Mouse (Mus musculus): Measurements from ENCODE around the gene Pfn1.

The Pfn1 gene

GRCm38 (mm10) chr11:70637764-70638163, 16.7 kb downstream of the Pfn1 start:
- DNase-seq: no peak

GRCm38 (mm10) chr11:70635601-70636000, 18.8 kb downstream of the Pfn1 start:
- no peak for DNase-seq

- DNase-seq: peak; percentile 70 to 80
Measured at GRCm38 (mm10) chr11:70630129-70630528, 24.3 kb downstream of the Pfn1 start.

DNA sequence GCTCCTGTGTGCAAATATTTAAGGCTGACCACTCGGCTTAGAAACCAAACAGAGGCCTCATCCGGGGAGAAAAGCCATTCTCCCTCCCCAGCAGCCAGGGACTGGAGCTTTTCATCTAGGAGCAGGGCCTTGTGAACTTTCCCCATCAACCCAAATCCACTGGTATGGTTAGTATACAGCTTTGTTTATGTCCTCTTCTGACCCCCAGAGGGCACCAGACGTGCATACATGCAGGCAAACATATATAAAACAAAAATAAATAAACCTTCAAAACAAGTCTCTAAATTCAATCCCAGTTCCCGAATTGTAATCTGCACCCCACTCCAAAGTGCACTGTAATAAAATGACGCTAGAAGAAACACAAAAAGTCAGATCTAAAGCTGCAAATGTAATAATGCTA, 24.9 kb downstream of the Pfn1 start:
- DNase-seq: no peak

- no peak for DNase-seq
Measured at GRCm38 (mm10) chr11:70628431-70628830, 26.0 kb downstream of the Pfn1 start.

DNA sequence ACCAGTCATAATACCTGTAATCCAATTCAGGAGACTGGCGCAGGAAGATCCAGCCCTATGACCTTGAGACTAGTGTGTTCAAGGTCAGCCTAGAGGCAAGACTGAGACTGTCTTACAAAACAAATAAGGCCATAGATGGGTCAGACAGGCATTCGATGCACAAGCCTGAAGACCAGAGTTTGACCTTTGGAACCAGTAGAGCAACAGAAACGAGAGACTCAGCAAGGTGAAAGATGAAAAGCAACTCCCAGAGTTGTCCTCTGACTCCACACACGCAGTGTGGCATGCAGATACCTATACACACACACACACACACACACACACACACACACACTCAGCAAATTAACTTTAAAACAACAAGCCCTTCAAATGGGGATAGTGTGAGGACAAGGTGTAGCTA, 27.6 kb downstream of the Pfn1 start:
- peak; percentile 35 to 66 for DNase-seq

GRCm38 (mm10) chr11:70625473-70625872, 29.0 kb downstream of the Pfn1 start:
- peak; percentile 46 to 81 for DNase-seq

GRCm38 (mm10) chr11:70623053-70623742, 31.2 kb downstream of the Pfn1 start:
- DNase-seq: peak in 1 of 2 experiments; percentile 51

DNA sequence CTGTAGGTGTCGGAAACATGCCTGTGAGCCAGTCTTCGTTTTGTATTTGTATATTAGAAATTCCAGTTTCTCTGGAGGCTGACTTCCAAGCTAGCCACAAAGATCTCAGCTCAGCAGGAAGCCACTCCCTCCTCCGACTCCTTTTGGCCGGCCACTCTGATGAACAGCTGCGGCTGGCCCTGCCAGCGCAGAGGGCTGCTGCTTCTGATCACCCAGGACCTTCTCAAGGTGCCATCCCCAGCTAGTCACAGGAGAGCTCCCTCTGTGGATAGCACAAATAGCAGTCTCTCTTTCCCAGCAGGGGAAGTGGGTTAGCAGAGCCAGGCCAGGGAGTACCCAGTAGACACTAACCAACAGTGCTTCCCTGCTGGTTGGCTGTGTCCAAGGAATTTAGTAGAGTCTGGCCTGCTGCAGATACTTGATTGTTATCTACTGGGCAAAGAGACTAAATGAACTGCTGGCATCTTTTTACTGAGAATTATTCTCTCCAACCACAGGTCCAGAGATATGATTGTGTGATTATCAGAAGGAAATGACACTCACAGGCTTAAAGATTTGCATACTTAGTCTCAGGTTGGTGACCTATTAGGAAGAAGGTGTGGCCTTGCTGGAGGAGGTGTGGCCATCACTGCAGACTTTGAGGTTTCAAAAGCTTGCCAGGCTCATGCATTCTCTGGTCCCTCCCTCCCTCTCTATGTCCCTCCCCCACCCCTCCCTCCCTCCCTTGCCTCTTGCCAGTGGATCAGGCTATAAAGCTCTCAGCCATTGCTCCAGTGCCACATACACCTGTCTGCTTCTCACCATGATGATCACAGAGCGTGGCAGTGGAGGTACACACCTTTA, 32.3 kb downstream of the Pfn1 start:
- DNase-seq: peak; percentile 34 to 39

DNA sequence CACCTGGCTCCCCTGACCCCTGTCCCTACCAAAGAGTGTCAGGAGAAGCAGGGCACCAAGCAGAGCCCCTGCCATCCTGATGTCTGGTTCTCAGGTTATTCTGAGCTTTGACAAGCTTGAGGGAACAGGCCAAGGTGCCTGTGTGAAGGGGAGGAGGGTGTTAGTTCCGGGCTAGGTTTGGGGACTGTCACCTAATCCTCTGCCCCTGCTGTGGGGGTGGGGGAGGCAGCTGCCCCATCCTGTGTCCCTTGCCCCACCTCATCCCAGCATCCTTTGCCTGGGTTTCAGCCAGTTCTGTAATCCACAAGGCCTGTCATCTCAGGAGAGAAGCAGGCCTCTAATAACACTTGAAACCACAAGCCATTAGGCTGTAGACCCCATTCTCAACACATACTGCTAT, 35.3 kb downstream of the Pfn1 start, which contains the start of gene Chrne:
Chrne (minus strand) TSS at position 116 of the 400 bp plus-strand sequence.
- no peak for DNase-seq

DNA sequence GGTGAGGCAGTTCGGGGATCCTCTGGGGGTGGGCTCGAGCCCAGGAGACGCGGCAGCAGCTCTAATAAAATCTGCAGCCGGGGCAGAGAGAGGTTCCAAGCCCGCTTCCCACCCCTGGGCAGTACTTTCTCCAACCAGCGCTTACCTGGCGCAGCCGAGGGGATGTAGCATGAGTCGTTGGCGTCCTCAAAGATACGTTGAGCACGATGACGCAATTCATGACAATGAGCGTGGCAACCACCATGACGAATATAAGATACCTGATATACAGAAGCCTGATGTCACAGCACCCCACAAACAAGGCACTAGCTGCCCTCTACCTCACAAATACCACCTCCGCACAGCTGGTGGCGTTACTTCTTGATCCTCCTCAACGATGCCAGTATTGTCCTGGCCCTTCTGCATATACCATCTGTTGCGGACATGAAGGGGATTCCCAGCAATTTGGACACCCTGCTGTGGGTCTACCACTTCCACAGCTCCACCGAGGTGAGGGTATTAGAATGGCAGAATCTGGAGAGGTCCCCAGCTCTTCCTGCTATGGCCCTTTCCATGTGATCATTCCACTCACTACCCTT, 38.8 kb downstream of the Pfn1 start, which contains the start of gene 4930544D05Rik:
4930544D05Rik (plus strand) TSS at position 333 of the 578 bp plus-strand sequence.
- no peak for DNase-seq

- DNase-seq: peak; percentile 77 to 84
Measured at GRCm38 (mm10) chr11:70615074-70615473, 39.4 kb downstream of the Pfn1 start.

GRCm38 (mm10) chr11:70612505-70612904, 41.9 kb downstream of the Pfn1 start:
- DNase-seq: peak in 1 of 2 experiments; percentile 53

- no peak for DNase-seq
Measured at GRCm38 (mm10) chr11:70610752-70611151, 43.7 kb downstream of the Pfn1 start.

- peak; percentile 79 to 82 for DNase-seq
Measured at GRCm38 (mm10) chr11:70608381-70609066, 45.9 kb downstream of the Pfn1 start.

GRCm38 (mm10) chr11:70607611-70608010, 46.8 kb downstream of the Pfn1 start:
- DNase-seq: no peak

GRCm38 (mm10) chr11:70606717-70607116, 47.7 kb downstream of the Pfn1 start:
- DNase-seq: no peak

DNA sequence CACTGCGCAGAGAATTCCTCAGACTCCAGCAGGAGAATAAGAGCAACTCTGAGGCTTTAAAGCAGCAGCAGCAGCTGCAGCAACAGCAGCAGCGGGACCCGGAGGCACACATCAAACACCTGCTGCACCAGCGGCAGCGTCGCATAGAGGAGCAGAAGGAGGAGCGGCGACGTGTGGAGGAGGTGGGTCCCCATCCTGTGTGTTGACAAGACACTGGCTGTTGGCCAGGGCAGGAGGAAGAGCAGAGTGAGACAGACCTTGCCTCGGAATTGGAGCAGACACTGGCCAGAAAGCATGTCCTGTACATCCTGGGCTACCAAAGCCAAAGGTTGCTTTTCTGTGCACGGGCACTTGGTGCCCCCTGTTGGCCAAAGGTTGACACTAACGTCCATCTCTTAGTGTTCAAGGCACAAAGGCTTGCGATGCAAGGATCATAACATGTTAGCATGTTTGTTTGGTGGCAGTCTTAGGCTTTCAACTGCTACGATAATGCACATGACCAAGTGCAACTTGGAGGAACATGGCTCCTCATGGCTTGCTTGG, 49.3 kb downstream of the Pfn1 start:
- peak; percentile 83 to 91 for DNase-seq

Measured in kidney, postnatal 36 days (tissue).